Mouse (Mus musculus) heart, postnatal 0 days (tissue): Measurements from ENCODE around the gene Mrpl51. TPM values are rescaled to one million over a fixed set of nuclear protein-coding genes. Genes with fewer than 3 reads are reported as not detected.

ENCODE experiments used
- ATAC-seq: fragments of 200-750 bp; cut with Nextera tagmentation; 2 replicates; pipeline ENCODE4 v1.8.0; 2017; ENCODE audit warnings: low read depth, moderate number of reproducible peaks, moderate library complexity; ENCODE audit not compliant: insufficient read depth
- DNase-seq: peaks from one replicate; pipeline ENCODE4 v3.0.0-alpha.2; 2016; ENCODE audit warnings: low spot score
- H3K27ac ChIP-seq: fragments of 300-500 bp; sonication (generic); 2 replicates; pipeline ENCODE4 v1.5.1; 2014; ENCODE audit warnings: low read depth, mild to moderate bottlenecking
- H3K27me3 ChIP-seq: fragments of 300-500 bp; sonication (generic); 2 replicates; pipeline ENCODE4 v1.6.1; 2014; ENCODE audit warnings: low read length, mixed read lengths; ENCODE audit not compliant: control insufficient read depth, insufficient read depth
- H3K36me3 ChIP-seq: fragments of 300-500 bp; sonication (generic); replicated peaks from 2 replicates; pipeline ENCODE4 v1.6.1; 2014; ENCODE audit warnings: low read length, mixed read lengths; ENCODE audit not compliant: control insufficient read depth, insufficient read depth
- H3K4me1 ChIP-seq: fragments of 300-500 bp; sonication (generic); 2 replicates; pipeline ENCODE4 v1.6.1; 2014; ENCODE audit warnings: antibody characterized with exemption; ENCODE audit not compliant: control insufficient read depth, insufficient read depth
- H3K4me2 ChIP-seq: fragments of 300-500 bp; sonication (generic); 2 replicates; pipeline ENCODE4 v1.6.1; 2014; ENCODE audit warnings: low read depth, mild to moderate bottlenecking, low read length, moderate library complexity
- H3K4me3 ChIP-seq: fragments of 300-500 bp; sonication (generic); 2 replicates; pipeline ENCODE4 v1.5.1; 2014; ENCODE audit warnings: low read depth, low read length
- H3K9ac ChIP-seq: fragments of 300-500 bp; sonication (generic); replicated peaks from 2 replicates; pipeline ENCODE4 v1.6.1; 2014; ENCODE audit warnings: low read depth, low read length, mixed read lengths
- H3K9me3 ChIP-seq: fragments of 300-500 bp; sonication (generic); replicated peaks from 2 replicates; pipeline ENCODE4 v1.6.1; 2016; ENCODE audit warnings: low read length; ENCODE audit not compliant: control insufficient read depth
- CTCF ChIP-seq: IDR thresholded peaks from 2 replicates; pipeline ENCODE4 v1.5.1; 2016; ENCODE audit warnings: antibody characterized with exemption, control low read depth, low read depth
- EP300 ChIP-seq: IDR thresholded peaks from 2 replicates; pipeline ENCODE4 v1.6.1; 2016; ENCODE audit warnings: antibody characterized with exemption, low read depth
- WGBS: fragments of 180-500 bp; shearing (Covaris S2); extraction: QIAGEN DNeasy Blood & Tissue Kit; methylation state at CpG from one replicate; pipeline ENCODE4 v1.1.7; 2014; 5-methylcytosine and 5-hydroxymethylcytosine counted together
- polyA plus RNA-seq: library from polyadenylated mRNA; unstranded; fragments of >200 nt; fragmentation: Nextera tagmentation; extraction: Ambion mirVana; gene quantifications from 2 replicates; pipeline ENCODE4 v1.2.1, GENCODE M21; 2015
- total RNA-seq: library from RNA; depleted of rRNA; stranded (reverse); fragments of >200 nt; gene quantifications from 2 replicates; pipeline ENCODE4 v1.2.3, GENCODE M21; 2014; ENCODE audit warnings: low replicate concordance

Gene Mrpl51
- total and polyA plus RNA-seq, 2 experiments from 2014 or later: 165 to 426 TPM

DNA sequence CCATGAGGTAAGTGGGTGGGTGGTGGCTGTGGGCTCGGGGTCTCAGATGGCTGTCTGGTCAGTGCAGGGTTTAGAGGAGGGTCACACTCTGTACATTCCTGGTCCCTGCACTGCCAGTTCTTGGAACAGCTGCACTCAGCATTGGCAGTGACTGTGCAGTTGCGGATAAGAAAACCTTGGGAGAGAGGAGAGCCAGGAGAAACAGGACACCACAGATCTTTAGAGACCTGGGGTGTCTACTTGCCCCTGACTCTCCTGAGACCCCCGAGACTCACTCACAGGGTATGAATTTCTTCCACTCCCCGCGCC is 42.9 kb downstream of the Mrpl51 start:
- Histone ChIP-seq H3K4me3 (peak overlapping the region; percentile 10), H3K27me3 (no peaks in the 10 kb centered on the region), H3K36me3 (no peaks in the 10 kb centered on the region), H3K9me3 (no peaks in the 10 kb centered on the region), H3K27ac (peak overlapping the region; percentile 58), H3K4me1 (peaks cover 22% of the 10 kb centered on the region), H3K4me2 (peak overlapping the region; percentile 19; the same call in 1 of the 2 replicates), H3K9ac (no peak overlapping the region)
- WGBS: 48% methylated on average over 5 of the region's 5 CpGs
- TF ChIP-seq CTCF (no peak), EP300 (no peak)
- DNase-seq: no peak
- ATAC-seq: no peak; the same call in 1 of the 2 replicates

DNA sequence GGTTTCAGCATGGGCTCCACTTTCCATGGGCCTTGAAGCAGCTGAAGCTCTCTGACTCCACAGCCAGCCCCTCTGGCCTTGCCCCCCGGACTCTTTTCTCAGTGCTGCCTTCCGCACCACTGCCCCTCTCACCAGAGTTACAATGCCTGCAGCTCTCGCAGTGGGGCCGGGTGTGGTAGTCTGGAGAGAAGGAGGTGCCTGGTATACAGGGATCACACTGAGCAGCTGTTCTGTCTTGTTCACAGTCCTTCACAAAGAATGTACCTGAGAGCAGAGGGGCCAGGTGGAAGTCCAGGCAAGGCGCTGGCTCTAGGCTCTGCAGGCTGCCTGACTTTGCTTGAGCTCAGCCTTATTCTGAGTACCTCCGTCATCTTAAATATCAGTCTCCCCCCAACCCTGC is 44.7 kb downstream of the Mrpl51 start:
- peak overlapping the region; percentile 31; the same call in 1 of the 2 replicates for H3K4me3 ChIP-seq
- TF ChIP-seq CTCF (no peak), EP300 (no peak)
- peaks cover 21% of the 10 kb centered on the region for H3K4me1 ChIP-seq
- H3K9me3 ChIP-seq: no peaks in the 10 kb centered on the region
- H3K27me3 ChIP-seq: no peaks in the 10 kb centered on the region
- no peaks in the 10 kb centered on the region for H3K36me3 ChIP-seq
- H3K9ac ChIP-seq: no peak overlapping the region; the same call in 1 of the 2 replicates
- H3K27ac ChIP-seq: peak overlapping the region; percentile 48; the same call in 1 of the 2 replicates
- no peak overlapping the region for H3K4me2 ChIP-seq
- no peak for ATAC-seq
- 80% methylated on average over 6 of the region's 6 CpGs for WGBS
- no peak for DNase-seq

DNA sequence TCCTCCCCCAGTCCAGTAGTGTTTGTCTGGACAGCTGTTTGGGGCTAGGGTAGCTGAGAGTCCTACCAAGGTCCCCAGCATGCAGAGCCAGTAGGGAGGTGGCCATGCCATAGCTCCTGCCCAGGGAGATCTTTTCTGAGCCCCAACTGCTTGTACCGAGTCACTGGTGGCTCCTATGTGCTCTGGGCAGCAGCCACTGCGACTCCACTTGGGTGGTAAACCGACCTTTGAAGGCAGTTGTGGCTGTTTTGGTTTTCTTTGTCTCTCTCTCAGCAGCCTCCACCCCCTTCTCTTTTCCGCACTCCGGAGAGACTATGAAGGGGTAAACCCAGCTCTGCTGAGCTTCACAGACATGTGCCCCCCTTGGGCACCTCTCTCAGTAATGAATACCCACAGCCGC is 45.2 kb downstream of the Mrpl51 start, which contains the start of gene Cd27:
Gene Cd27 (minus strand): TSS at position 229 of the 400 bp plus-strand sequence.
- 51% methylated on average over 6 of the region's 6 CpGs for WGBS

DNA sequence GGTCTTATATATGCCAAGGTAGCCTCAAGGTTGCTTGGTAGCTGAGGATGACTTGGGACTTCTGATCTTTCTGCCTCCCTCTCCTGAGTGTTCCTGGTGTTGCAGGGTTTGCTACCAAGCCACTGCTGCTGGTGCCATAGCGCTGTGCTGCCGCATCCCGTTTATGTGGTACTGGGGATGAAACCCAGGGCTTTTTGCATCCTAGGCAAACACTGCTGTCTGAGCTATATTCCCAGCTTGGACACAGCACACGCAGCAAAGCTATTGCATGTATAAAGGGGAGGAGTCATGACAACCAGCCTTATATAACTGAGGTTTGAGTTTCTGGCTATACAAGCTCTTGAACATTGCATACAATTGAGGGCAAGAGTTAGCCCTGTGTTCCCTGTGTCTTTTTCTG is 45.8 kb downstream of the Mrpl51 start:
- no peak for ATAC-seq
- Histone ChIP-seq H3K9me3 (no peaks in the 10 kb centered on the region), H3K27ac (peak overlapping the region; percentile 48; the same call in 1 of the 2 replicates), H3K4me2 (no peak overlapping the region; the same call in 1 of the 2 replicates), H3K9ac (no peak overlapping the region), H3K4me3 (no peak overlapping the region; the same call in 1 of the 2 replicates), H3K36me3 (no peaks in the 10 kb centered on the region), H3K27me3 (no peaks in the 10 kb centered on the region), H3K4me1 (peaks cover 15% of the 10 kb centered on the region)
- no peak for DNase-seq
- TF ChIP-seq EP300 (no peak), CTCF (no peak)
- 88% methylated on average over 4 of the region's 4 CpGs for WGBS

More for the DNA sequence above, 45.2 kb downstream of the Mrpl51 start, which contains the start of gene Cd27:
- Histone ChIP-seq H3K4me1 (peaks cover 21% of the 10 kb centered on the region), H3K9ac (no peak within 1 kb of the TSS; the same call in 1 of the 2 replicates), H3K4me2 (no peak within 1 kb of the TSS; the same call in 1 of the 2 replicates), H3K9me3 (no peaks in the 10 kb centered on the region), H3K27ac (peak within 1 kb of the TSS; percentile 48; the same call in 1 of the 2 replicates), H3K4me3 (peak within 1 kb of the TSS; percentile 31; the same call in 1 of the 2 replicates), H3K36me3 (no peaks in the 10 kb centered on the region), H3K27me3 (no peaks in the 10 kb centered on the region)
- ATAC-seq (no peak), DNase-seq (no peak)
- TF ChIP-seq EP300 (no peak), CTCF (no peak)

DNA sequence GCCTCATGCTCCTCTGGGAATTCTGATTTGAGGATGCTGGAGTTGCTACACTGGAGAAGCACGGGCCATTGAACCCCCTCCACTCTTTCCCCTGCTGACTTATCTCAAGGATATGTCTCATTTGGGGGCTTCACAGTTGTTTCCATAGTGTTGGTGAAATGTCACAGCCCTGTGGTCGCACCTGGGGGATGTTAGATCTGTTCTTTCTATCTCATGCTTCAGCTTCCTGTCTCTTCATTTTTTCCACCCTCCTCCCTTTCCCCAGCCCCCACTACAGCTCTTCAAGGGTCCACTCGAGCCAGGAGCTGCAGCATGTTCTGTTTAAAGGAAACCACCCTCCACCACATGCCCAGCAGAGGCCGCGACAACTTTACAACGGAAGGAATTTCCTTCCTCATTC is 46.8 kb downstream of the Mrpl51 start:
- no peak overlapping the region for H3K27ac ChIP-seq
- H3K9me3 ChIP-seq: no peaks in the 10 kb centered on the region
- no peak for TF ChIP-seq CTCF
- TF ChIP-seq EP300: no peak
- 43% methylated on average over 6 of the region's 6 CpGs for WGBS
- ATAC-seq (no peak), DNase-seq (no peak)
- H3K4me1 ChIP-seq: peaks cover 10% of the 10 kb centered on the region; the same call in 1 of the 2 replicates
- no peak overlapping the region for H3K4me3 ChIP-seq
- no peaks in the 10 kb centered on the region for H3K27me3 ChIP-seq
- no peaks in the 10 kb centered on the region for H3K36me3 ChIP-seq
- no peak overlapping the region; the same call in 1 of the 2 replicates for H3K9ac ChIP-seq
- H3K4me2 ChIP-seq: no peak overlapping the region

DNA sequence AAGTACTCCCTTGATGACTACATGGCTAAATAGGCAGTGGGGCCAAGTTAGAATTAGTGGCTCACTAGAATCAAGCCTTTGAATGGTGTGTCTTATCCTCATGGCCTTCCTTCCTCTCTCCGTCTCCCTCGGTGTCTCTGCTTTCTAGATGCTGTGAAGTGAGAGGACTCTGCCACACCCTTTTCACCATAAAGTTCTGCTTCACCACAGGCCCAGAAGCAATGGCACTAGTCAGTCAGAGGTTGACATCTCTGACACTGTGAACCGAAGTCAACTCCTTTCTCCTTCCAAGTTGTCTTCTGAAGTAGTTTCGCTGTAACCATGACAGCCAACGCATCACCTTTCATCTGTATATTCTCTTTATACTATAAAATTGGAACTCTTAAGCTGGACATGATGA is 47.9 kb downstream of the Mrpl51 start:
- H3K9me3 ChIP-seq: no peaks in the 10 kb centered on the region
- no peaks in the 10 kb centered on the region for H3K36me3 ChIP-seq
- no peak overlapping the region for H3K4me3 ChIP-seq
- ATAC-seq (no peak), DNase-seq (no peak)
- WGBS: 87% methylated on average over 5 of the region's 5 CpGs
- H3K4me2 ChIP-seq: no peak overlapping the region
- H3K4me1 ChIP-seq: peaks cover 6% of the 10 kb centered on the region; the same call in 1 of the 2 replicates
- H3K9ac ChIP-seq: no peak overlapping the region
- H3K27ac ChIP-seq: no peak overlapping the region
- no peak for TF ChIP-seq EP300
- TF ChIP-seq CTCF: no peak
- no peaks in the 10 kb centered on the region for H3K27me3 ChIP-seq
